Mouse (Mus musculus): Measurements from ENCODE around the gene Bckdhb.

DNA sequence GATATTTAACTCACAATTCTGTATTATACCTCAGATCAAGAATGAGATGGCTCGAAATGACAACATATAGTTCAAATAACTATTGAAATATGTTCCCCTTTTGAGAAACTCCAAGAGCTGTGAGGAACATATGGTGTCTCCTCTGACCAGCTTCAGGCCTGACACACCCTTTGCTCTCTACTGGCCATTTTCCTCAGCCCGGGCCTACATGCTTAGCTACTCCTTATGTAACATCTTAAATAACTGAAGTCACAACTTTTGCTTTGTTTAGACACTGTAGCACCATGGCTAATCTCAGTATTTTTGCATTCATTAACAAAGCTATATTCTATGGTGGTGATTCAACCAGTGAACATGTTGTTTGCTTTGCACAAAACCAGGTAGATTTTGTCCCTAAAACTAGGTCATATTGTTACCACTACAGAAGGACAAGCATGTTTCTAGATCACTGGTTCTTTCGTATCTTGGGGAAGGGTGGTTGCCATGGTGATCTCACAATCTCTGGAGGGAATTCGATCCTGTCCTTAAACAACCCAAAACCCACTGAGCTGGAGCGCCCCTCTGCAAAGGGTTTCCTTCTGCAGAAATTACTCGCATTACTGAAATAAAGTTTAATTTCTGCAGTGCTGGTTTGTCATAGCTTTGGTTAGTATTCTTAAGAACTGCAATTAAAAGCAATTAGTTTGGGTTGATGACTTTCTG is 185.0 kb downstream of the Bckdhb start:
- TF ChIP-seq MAFK (IDR thresholded peaks at IDR 0.05; ENCODE audit: insufficient read depth, low read depth, low read length) (no peak), CHD2 (IDR thresholded peaks at IDR 0.05; ENCODE audit: low read depth, low read length) (no peak), ZNF384 (IDR thresholded peaks at IDR 0.05; ENCODE audit: low read depth, low read length) (no peak)

Measured in ES-E14 (cell line).